Mouse (Mus musculus) sigmoid colon, adult 10 weeks (tissue): ENCODE data around the gene Enc1. TPM values are rescaled to one million over a fixed set of nuclear protein-coding genes. Genes with fewer than 3 reads are reported as not detected.

Source experiments
- polyA plus RNA-seq: library from polyadenylated mRNA; stranded (reverse); fragments of 350-450 nt; fragmentation: Illumina TruSeq; extraction: RNeasy Lipid Tissue Mini Kit (QIAGEN cat#74804); gene quantifications from one replicate; pipeline ENCODE4 v1.2.3, GENCODE M21; 2014; ENCODE audit warnings: low read depth, low replicate concordance

Enc1 gene
- polyA plus RNA-seq: 9.9 TPM

GRCm38 (mm10) chr13:97240965-97241786 is at the start of gene Enc1:
TSS of gene Enc1 (plus strand) at chr13:97241105.

GRCm38 (mm10) chr13:97197932-97198562 is 42.9 kb upstream of the Enc1 start, which contains the start of gene Hexb:
TSS of gene Hexb (minus strand) at chr13:97198357.

Other genes with a start within 250 kb of the Enc1 start
- not detected for gene 1700029F12Rik, start 206.7 kb upstream of the Enc1 start, polyA plus RNA-seq
- 1.3 TPM for gene Fam169a, start 173.8 kb upstream of the Enc1 start, polyA plus RNA-seq
- gene Gm6169, start 141.9 kb upstream of the Enc1 start, polyA plus RNA-seq: 28.2 TPM
- gene Gfm2, start 103.2 kb upstream of the Enc1 start, polyA plus RNA-seq: 73.6 TPM
- gene Nsa2, start 103.2 kb upstream of the Enc1 start, polyA plus RNA-seq: 285 TPM
- 481 TPM for gene Hexb, start 42.7 kb upstream of the Enc1 start, polyA plus RNA-seq